Mouse (Mus musculus): ENCODE measurements at regions not wholly inside any gene's neighbourhood (a gene's known extent, or its start where the extent isn't known, plus 50 kb on each side); places are given as distances from the start of the nearest gene placed in this dataset.
"Not testable (repeated sequence)": the region's sequence is repeated elsewhere in the genome, so short reads cannot be mapped to it uniquely, and the experiment has no call there.

DNA sequence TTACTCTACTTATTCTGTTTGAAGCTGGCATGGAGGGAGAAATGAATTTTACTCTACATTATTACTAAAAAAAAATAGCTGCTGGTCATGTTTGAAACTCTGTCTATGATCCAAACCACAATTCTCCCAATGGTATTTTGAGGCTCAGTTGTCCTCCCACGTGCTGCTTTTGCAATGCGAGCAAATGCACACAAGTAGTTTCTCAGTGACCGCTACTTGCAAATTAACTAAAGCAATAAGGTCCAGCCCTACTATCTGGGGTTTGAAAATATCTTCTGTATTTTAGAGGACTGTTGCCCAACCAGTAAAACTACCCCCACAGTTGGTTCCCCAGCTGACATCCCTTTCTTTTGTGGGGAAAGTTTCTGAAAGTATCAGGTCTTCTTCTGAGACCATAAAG, 276.0 kb downstream of the Cetn3 start:
- DNase-seq (ENCODE audit: low read depth): peak; percentile 14
- TF ChIP-seq POLR2A (IDR thresholded peaks at IDR 0.05; ENCODE audit: borderline replicate concordance, extremely low read depth, insufficient read depth, insufficient read length, poor library complexity, severe bottlenecking) (no peak), CTCF (IDR thresholded peaks at IDR 0.05; ENCODE audit: borderline replicate concordance, extremely low read depth, insufficient read depth, insufficient read length) (no peak)

DNA sequence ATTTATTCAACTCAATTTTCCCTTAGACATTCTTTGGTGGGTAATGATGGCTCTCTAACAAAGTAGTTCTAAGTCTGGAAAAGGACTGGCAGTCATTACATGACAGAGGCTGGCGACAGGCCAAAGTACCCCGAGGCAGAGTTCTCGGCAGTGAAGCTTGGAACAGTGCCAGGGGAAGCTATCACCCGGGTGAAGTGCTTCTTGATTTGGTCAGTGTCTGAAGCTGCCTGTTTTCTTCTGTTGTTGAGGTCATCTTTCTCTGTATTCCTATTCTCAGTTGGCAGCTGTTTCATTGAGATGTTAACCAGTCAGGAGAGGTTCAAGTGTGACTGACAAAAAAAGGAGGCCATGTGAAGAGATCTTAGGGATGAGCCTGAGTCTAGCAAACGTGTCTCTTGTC, 276.6 kb downstream of the Cetn3 start:
- peak; percentile 88 for DNase-seq (ENCODE audit: low read depth)
- no peak for TF ChIP-seq CTCF (IDR thresholded peaks at IDR 0.05; ENCODE audit: borderline replicate concordance, extremely low read depth, insufficient read depth, insufficient read length)
- TF ChIP-seq POLR2A (IDR thresholded peaks at IDR 0.05; ENCODE audit: borderline replicate concordance, extremely low read depth, insufficient read depth, insufficient read length, poor library complexity, severe bottlenecking): no peak

DNA sequence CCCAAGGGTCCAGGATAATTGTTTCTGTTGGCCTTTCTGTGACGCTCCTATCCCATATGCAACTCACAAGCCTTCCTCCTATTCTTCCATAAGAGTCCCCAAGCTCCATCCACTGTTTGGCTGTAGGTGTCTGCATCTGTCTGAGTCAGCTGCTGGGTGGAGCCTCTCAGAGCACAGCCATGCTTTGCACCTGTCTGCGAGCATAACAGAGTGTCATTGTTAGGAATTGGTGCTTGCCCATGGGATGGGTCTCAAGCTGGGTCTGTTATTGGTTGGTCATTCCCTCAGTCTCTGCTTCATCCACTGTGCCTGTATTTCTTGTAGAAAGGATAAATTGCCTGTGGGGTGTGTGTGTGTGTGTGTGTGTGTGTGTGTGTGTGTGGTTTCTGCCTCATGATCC, 281.0 kb downstream of the Cetn3 start:
- not testable (repeated sequence) for DNase-seq (ENCODE audit: low read depth)

DNA sequence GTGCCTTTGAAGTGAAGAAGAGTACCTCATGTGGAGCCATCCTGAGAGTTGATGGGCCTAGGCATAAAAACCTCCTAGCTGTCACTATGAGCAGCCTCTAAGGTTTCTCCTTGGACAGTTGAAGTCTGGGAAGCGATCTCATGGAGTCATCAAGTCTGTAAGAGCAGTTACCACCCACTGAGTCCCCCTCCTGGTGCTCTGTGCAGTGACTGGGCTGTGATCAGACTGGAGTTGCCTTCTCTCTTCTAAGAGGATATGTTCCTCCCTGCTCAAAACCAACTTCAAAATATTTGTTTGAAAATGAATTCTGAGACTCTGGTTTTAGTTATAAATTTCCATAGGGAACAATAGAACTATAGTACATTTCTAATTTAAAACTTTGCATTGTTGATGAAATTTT, 283.3 kb downstream of the Cetn3 start:
- no peak for DNase-seq (ENCODE audit: low read depth)
- no peak for TF ChIP-seq CTCF (IDR thresholded peaks at IDR 0.05; ENCODE audit: borderline replicate concordance, extremely low read depth, insufficient read depth, insufficient read length)
- TF ChIP-seq POLR2A (IDR thresholded peaks at IDR 0.05; ENCODE audit: borderline replicate concordance, extremely low read depth, insufficient read depth, insufficient read length, poor library complexity, severe bottlenecking): no peak

DNA sequence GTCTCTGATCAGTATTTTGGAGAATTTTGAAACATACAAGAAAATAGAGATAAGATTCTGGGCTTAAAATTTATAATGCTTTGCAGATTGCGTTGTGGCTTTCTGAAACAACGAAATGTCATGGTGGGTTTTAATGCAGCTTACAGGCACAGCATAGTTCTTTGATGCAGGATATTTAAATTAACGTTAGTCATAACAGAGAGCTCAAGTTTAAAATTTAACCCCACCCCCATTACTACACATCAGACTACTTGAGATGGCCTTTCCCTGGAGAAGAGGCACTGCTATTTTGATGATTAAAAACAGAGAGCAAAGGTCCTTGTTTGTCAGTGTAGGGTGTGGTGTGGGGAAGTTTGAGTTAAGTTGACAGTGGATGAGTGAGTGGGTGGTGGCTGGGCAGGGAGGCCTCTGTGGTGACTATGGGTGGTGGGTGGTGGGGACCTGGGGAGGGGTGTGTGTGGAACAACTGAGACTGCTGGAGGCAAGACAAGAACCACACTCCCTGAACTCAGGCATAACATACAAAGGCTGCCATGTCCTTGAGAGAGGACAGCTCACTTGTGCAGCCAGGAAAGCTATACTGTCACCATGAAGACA, 283.9 kb downstream of the Cetn3 start:
- DNase-seq (ENCODE audit: low read depth): no peak
- TF ChIP-seq POLR2A (IDR thresholded peaks at IDR 0.05; ENCODE audit: borderline replicate concordance, extremely low read depth, insufficient read depth, insufficient read length, poor library complexity, severe bottlenecking): no peak
- no peak for TF ChIP-seq CTCF (IDR thresholded peaks at IDR 0.05; ENCODE audit: borderline replicate concordance, extremely low read depth, insufficient read depth, insufficient read length)

DNA sequence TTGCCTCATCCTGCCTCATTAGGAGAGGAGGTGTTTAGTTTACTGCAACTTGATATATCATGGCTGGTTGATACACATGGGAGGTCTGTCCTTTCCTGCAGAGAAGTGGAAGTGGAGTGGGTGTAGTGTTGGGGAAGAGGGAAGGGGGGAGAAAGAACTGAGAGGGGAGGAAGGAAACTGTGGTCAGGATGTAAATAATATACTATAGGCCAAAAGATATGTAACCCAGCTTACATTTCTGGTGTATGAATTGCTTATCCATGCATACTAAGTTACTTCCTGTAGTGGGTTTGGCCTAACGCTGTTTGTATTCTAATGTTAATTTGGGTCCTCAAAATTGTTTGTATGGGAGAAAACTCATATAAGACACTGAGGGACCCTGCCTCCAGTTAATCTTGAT, 289.6 kb downstream of the Cetn3 start:
- TF ChIP-seq CTCF (IDR thresholded peaks at IDR 0.05; ENCODE audit: borderline replicate concordance, extremely low read depth, insufficient read depth, insufficient read length): no peak
- TF ChIP-seq POLR2A (IDR thresholded peaks at IDR 0.05; ENCODE audit: borderline replicate concordance, extremely low read depth, insufficient read depth, insufficient read length, poor library complexity, severe bottlenecking): no peak
- no peak for DNase-seq (ENCODE audit: low read depth)

DNA sequence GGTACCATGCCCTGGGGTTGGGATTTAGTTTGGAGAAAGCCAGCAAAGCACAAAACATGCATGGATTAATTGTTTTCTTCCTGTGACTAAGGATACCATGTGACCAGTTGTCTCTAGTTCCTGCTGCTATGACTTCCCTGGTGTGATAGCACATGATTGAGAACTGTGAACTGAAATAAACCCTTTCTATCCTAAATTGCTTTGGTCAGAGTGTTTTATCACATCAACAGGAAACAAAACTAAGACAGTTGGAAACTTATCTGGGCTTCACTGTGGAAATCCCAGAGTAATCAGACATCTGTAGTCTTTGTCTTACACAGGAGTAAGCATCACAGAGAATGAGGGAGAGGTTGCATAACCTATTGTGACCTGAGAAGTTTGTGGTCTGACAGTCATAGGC, 290.5 kb downstream of the Cetn3 start:
- DNase-seq (ENCODE audit: low read depth): no peak
- TF ChIP-seq POLR2A (IDR thresholded peaks at IDR 0.05; ENCODE audit: borderline replicate concordance, extremely low read depth, insufficient read depth, insufficient read length, poor library complexity, severe bottlenecking): no peak

DNA sequence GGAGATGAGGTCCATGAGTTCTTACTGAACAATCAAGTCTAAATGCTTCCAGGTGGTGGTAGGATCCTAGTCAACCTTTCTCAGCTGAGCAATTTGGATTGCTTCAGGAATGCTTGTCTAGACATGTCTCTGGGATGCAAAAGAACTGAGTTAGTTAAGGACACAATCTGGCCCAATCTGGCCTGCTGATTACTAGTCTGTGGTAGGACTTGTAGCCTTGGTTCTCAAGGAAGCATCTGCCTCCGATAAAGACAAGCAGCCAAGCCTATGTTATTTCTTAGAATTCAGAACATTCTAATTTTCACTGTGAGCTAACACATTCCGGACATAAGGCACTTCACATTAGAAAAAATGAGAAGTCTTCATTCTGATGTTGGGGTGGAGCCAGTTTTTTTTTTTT, 298.5 kb downstream of the Cetn3 start:
- DNase-seq (ENCODE audit: low read depth): no peak
- TF ChIP-seq POLR2A (IDR thresholded peaks at IDR 0.05; ENCODE audit: borderline replicate concordance, extremely low read depth, insufficient read depth, insufficient read length, poor library complexity, severe bottlenecking) (no peak), CTCF (IDR thresholded peaks at IDR 0.05; ENCODE audit: borderline replicate concordance, extremely low read depth, insufficient read depth, insufficient read length) (no peak)

DNA sequence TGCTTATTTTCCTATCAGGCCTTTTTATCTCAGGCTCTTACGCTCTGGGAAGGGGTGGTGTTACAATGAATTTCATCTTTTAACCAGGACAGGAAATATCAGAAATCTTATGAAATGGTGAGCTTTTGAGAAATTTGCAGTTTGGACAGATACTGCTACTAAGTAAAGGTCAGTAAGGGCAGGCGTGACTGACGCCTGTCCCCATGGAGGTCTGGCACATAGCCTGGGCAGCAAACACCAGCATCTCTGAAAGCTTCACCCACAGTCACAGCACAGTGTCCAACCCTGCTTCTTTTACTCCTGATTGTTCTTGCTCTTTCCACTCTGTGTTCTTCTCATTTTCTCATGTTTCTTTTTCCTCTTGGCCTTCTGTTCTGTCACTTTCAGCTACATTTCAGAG, 304.8 kb downstream of the Cetn3 start:
- DNase-seq (ENCODE audit: low read depth): no peak
- TF ChIP-seq POLR2A (IDR thresholded peaks at IDR 0.05; ENCODE audit: borderline replicate concordance, extremely low read depth, insufficient read depth, insufficient read length, poor library complexity, severe bottlenecking) (no peak), CTCF (IDR thresholded peaks at IDR 0.05; ENCODE audit: borderline replicate concordance, extremely low read depth, insufficient read depth, insufficient read length) (no peak)

DNA sequence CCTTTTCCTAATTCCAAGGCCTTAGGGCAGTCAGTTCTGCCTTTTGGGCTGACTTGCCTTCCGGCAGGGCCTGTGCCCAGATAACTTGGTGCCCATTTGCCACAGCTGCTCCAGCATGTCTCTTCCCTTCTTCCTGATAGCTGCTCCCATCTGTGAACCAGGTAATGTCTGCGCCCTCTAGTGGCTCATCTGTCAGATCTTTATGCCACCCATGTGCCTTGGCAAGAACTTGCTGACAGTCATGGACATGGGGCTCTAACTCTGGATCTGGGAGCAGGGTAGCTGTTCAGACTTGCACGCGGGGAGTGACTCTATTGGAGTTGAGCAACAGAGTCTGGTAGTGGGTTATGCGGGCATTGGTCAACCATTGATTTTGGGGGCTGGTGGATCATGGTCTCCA, 309.3 kb downstream of the Cetn3 start:
- TF ChIP-seq POLR2A (IDR thresholded peaks at IDR 0.05; ENCODE audit: borderline replicate concordance, extremely low read depth, insufficient read depth, insufficient read length, poor library complexity, severe bottlenecking) (no peak), CTCF (IDR thresholded peaks at IDR 0.05; ENCODE audit: borderline replicate concordance, extremely low read depth, insufficient read depth, insufficient read length) (peak; percentile 21; the same call in 1 of the 2 replicates)
- DNase-seq (ENCODE audit: low read depth): peak; percentile 18

DNA sequence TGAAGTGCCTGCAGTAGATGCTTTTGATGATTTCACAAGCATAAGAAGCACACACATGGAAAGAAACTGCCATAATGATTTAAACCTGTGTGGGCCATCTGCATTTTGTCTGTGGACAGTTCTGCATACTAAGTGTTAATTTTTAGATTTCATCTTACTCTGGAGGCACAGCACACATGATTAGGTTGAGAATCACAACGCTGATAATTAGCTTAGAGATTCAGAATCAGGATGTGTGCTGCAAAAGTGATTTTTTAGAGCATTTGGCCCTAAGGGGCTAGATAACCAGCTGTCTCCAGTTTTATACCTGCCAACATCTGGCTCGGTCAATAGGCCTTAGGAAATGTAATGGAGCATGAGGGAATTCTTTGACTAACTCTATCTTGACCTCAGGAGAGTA, 323.2 kb downstream of the Cetn3 start:
- peak; percentile 18 for DNase-seq (ENCODE audit: low read depth)
- no peak for TF ChIP-seq POLR2A (IDR thresholded peaks at IDR 0.05; ENCODE audit: borderline replicate concordance, extremely low read depth, insufficient read depth, insufficient read length, poor library complexity, severe bottlenecking)
- TF ChIP-seq CTCF (IDR thresholded peaks at IDR 0.05; ENCODE audit: borderline replicate concordance, extremely low read depth, insufficient read depth, insufficient read length): no peak

DNA sequence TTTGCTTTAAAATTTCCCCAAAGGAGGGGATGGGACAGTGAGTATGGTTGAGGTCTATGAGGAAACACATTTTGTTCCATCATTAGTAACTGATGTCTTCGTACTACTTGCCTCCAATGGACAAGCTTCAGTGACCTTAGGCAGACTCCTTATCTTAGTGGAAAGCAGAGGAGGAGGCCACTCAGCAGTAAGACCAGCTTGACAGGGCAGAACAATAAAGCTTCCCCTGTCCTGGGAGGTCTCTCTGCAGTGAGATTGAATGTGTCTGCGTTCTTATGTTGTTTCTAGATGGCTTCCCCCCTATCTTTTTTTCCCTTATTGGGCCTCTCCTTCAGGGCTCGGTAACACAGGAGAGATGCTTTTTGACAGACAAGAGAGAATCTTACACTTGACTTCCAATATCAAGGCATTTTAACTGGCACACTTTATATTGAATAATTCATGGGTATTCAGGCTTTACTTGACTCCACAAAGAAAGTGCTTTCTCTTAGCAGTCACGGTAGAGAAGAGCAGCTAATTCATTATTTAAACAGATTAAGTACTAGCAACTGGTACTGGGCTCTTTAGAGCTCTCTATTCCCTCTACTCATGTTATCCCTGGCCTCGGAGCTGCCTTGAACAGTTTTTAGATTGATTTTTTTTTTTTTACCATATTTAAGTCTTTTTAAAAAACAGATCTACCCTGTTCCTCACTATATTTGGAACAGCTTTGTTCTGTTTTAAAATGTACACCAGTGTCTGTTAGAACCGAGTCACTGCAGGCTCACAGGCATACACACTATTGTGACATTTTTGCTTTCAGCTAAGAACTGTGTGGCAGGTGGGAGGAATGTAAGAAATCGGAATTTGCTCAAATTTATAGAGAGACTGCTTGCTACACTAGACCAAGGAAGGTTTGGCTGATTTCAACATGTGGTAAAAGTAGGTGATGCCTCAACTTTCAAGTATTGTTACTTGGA, 347.2 kb downstream of the Cetn3 start:
- TF ChIP-seq POLR2A (IDR thresholded peaks at IDR 0.05; ENCODE audit: borderline replicate concordance, extremely low read depth, insufficient read depth, insufficient read length, poor library complexity, severe bottlenecking): no peak
- TF ChIP-seq CTCF (IDR thresholded peaks at IDR 0.05; ENCODE audit: borderline replicate concordance, extremely low read depth, insufficient read depth, insufficient read length): no peak
- DNase-seq (ENCODE audit: low read depth): peak; percentile 52

Data from brain, embryonic 14.5 days (tissue).